Mouse (Mus musculus): ENCODE measurements around the gene Nat9. TPM values are rescaled to one million over a fixed set of nuclear protein-coding genes. Genes with fewer than 3 reads are reported as not detected.

Gene Nat9
- polyA plus RNA-seq, 1 experiment from 2014 or later, result 13.1 TPM

GRCm38 (mm10) chr11:115212116-115212515 lies 24.5 kb upstream of the Nat9 start:
- H3K9me3 ChIP-seq (replicated peaks), result no peaks in the 10 kb centered on the region
- no peaks in the 10 kb centered on the region; the same call in 1 of the 2 replicates for H3K27me3 ChIP-seq (replicated peaks)
- no peak overlapping the region for H3K4me2 ChIP-seq
- H3K4me3 ChIP-seq, result no peak overlapping the region
- H3K9ac ChIP-seq, result no peak overlapping the region
- no peak for ATAC-seq (ENCODE audit: insufficient number of reproducible peaks, low FRiP score)
- WGBS, result 67% methylated on average over 13 of the region's 13 CpGs
- no peak overlapping the region for H3K27ac ChIP-seq (ENCODE audit: poor library complexity, severe bottlenecking)
- peaks cover 18% of the 10 kb centered on the region for H3K36me3 ChIP-seq
- peaks cover 41% of the 10 kb centered on the region for H3K4me1 ChIP-seq (replicated peaks)

- 77% methylated on average over 7 of the region's 7 CpGs for WGBS
- Histone ChIP-seq H3K9ac (no peak overlapping the region), H3K27ac (ENCODE audit: poor library complexity, severe bottlenecking) (no peak overlapping the region), H3K36me3 (peaks cover 37% of the 10 kb centered on the region), H3K4me2 (no peak overlapping the region), H3K4me1 (replicated peaks) (peaks cover 30% of the 10 kb centered on the region), H3K27me3 (replicated peaks) (peaks cover 9% of the 10 kb centered on the region; the same call in 1 of the 2 replicates), H3K9me3 (replicated peaks) (no peaks in the 10 kb centered on the region), H3K4me3 (no peak overlapping the region)
- ATAC-seq (ENCODE audit: insufficient number of reproducible peaks, low FRiP score), result no peak
Observed at GRCm38 (mm10) chr11:115209958-115210357, 22.3 kb upstream of the Nat9 start.

GRCm38 (mm10) chr11:115208776-115209732 lies 21.4 kb upstream of the Nat9 start:
- WGBS, result 73% methylated on average over 25 of the region's 25 CpGs
- Histone ChIP-seq H3K36me3 (peaks cover 39% of the 10 kb centered on the region), H3K4me3 (no peak overlapping the region), H3K4me1 (replicated peaks) (peaks cover 24% of the 10 kb centered on the region), H3K9ac (no peak overlapping the region), H3K4me2 (no peak overlapping the region), H3K27me3 (replicated peaks) (peaks cover 9% of the 10 kb centered on the region; the same call in 1 of the 2 replicates), H3K27ac (ENCODE audit: poor library complexity, severe bottlenecking) (no peak overlapping the region), H3K9me3 (replicated peaks) (no peaks in the 10 kb centered on the region)
- no peak for ATAC-seq (ENCODE audit: insufficient number of reproducible peaks, low FRiP score)

- WGBS, result 74% methylated on average over 12 of the region's 12 CpGs
- ATAC-seq (ENCODE audit: insufficient number of reproducible peaks, low FRiP score), result no peak
- H3K4me2 ChIP-seq, result no peak overlapping the region
- no peak overlapping the region for H3K27ac ChIP-seq (ENCODE audit: poor library complexity, severe bottlenecking)
- peaks cover 9% of the 10 kb centered on the region; the same call in 1 of the 2 replicates for H3K27me3 ChIP-seq (replicated peaks)
- H3K36me3 ChIP-seq, result peaks cover 39% of the 10 kb centered on the region
- H3K4me1 ChIP-seq (replicated peaks), result peaks cover 24% of the 10 kb centered on the region
- no peak overlapping the region for H3K4me3 ChIP-seq
- H3K9me3 ChIP-seq (replicated peaks), result no peaks in the 10 kb centered on the region
- H3K9ac ChIP-seq, result no peak overlapping the region
Observed at GRCm38 (mm10) chr11:115208126-115208525, 20.5 kb upstream of the Nat9 start.

- 93% methylated on average over 9 of the region's 9 CpGs for WGBS
- ATAC-seq (ENCODE audit: insufficient number of reproducible peaks, low FRiP score), result no peak
- H3K4me1 ChIP-seq (replicated peaks), result no peaks in the 10 kb centered on the region
- no peaks in the 10 kb centered on the region for H3K9me3 ChIP-seq (replicated peaks)
- no peak overlapping the region for H3K27ac ChIP-seq (ENCODE audit: poor library complexity, severe bottlenecking)
- H3K9ac ChIP-seq, result no peak overlapping the region
- H3K27me3 ChIP-seq (replicated peaks), result peaks cover 9% of the 10 kb centered on the region; the same call in 1 of the 2 replicates
- H3K36me3 ChIP-seq, result peaks cover 51% of the 10 kb centered on the region
- no peak overlapping the region for H3K4me2 ChIP-seq
- H3K4me3 ChIP-seq, result no peak overlapping the region
Observed at GRCm38 (mm10) chr11:115202756-115203155, 15.1 kb upstream of the Nat9 start.

GRCm38 (mm10) chr11:115202316-115202715 lies 14.7 kb upstream of the Nat9 start:
- ATAC-seq (ENCODE audit: insufficient number of reproducible peaks, low FRiP score), result peak; percentile 57; the same call in 1 of the 2 replicates
- H3K36me3 ChIP-seq, result peaks cover 51% of the 10 kb centered on the region

GRCm38 (mm10) chr11:115200520-115200919 lies 12.9 kb upstream of the Nat9 start:
- peaks cover 5% of the 10 kb centered on the region; the same call in 1 of the 2 replicates for H3K27me3 ChIP-seq (replicated peaks)
- peaks cover 8% of the 10 kb centered on the region for H3K4me1 ChIP-seq (replicated peaks)
- H3K4me3 ChIP-seq, result no peak overlapping the region
- no peaks in the 10 kb centered on the region for H3K9me3 ChIP-seq (replicated peaks)
- 91% methylated on average over 4 of the region's 4 CpGs for WGBS
- ATAC-seq (ENCODE audit: insufficient number of reproducible peaks, low FRiP score), result no peak
- peaks cover 36% of the 10 kb centered on the region for H3K36me3 ChIP-seq
- H3K4me2 ChIP-seq, result no peak overlapping the region
- H3K9ac ChIP-seq, result no peak overlapping the region
- H3K27ac ChIP-seq (ENCODE audit: poor library complexity, severe bottlenecking), result no peak overlapping the region

More at GRCm38 (mm10) chr11:115202316-115202715, 14.7 kb upstream of the Nat9 start:
- H3K9ac ChIP-seq, result no peak overlapping the region
- H3K4me2 ChIP-seq, result no peak overlapping the region
- 10% methylated on average over 12 of the region's 12 CpGs for WGBS
- H3K4me3 ChIP-seq, result no peak overlapping the region
- no peaks in the 10 kb centered on the region for H3K9me3 ChIP-seq (replicated peaks)
- peaks cover 9% of the 10 kb centered on the region; the same call in 1 of the 2 replicates for H3K27me3 ChIP-seq (replicated peaks)
- H3K27ac ChIP-seq (ENCODE audit: poor library complexity, severe bottlenecking), result no peak overlapping the region
- H3K4me1 ChIP-seq (replicated peaks), result no peaks in the 10 kb centered on the region

GRCm38 (mm10) chr11:115198932-115199384 lies 11.3 kb upstream of the Nat9 start:
- H3K36me3 ChIP-seq, result peaks cover 28% of the 10 kb centered on the region; the same call in 1 of the 2 replicates
- WGBS, result 62% methylated on average over 12 of the region's 12 CpGs

GRCm38 (mm10) chr11:115197558-115197957 lies 9.9 kb upstream of the Nat9 start:
- no peak overlapping the region for H3K4me2 ChIP-seq
- H3K9me3 ChIP-seq (replicated peaks), result no peaks in the 10 kb centered on the region
- H3K9ac ChIP-seq, result no peak overlapping the region
- H3K4me3 ChIP-seq, result no peak overlapping the region
- 52% methylated on average over 8 of the region's 8 CpGs for WGBS
- H3K27ac ChIP-seq (ENCODE audit: poor library complexity, severe bottlenecking), result no peak overlapping the region
- H3K36me3 ChIP-seq, result peaks cover 28% of the 10 kb centered on the region; the same call in 1 of the 2 replicates
- H3K4me1 ChIP-seq (replicated peaks), result peaks cover 12% of the 10 kb centered on the region
- H3K27me3 ChIP-seq (replicated peaks), result no peaks in the 10 kb centered on the region
- no peak for ATAC-seq (ENCODE audit: insufficient number of reproducible peaks, low FRiP score)

More at GRCm38 (mm10) chr11:115198932-115199384, 11.3 kb upstream of the Nat9 start:
- Histone ChIP-seq H3K4me2 (no peak overlapping the region), H3K4me3 (no peak overlapping the region), H3K9ac (no peak overlapping the region), H3K27ac (ENCODE audit: poor library complexity, severe bottlenecking) (no peak overlapping the region), H3K4me1 (replicated peaks) (peaks cover 12% of the 10 kb centered on the region), H3K9me3 (replicated peaks) (no peaks in the 10 kb centered on the region), H3K27me3 (replicated peaks) (no peaks in the 10 kb centered on the region)
- no peak for ATAC-seq (ENCODE audit: insufficient number of reproducible peaks, low FRiP score)

GRCm38 (mm10) chr11:115195933-115196332 lies 8.3 kb upstream of the Nat9 start:
- H3K4me3 ChIP-seq, result no peak overlapping the region
- no peaks in the 10 kb centered on the region for H3K9me3 ChIP-seq (replicated peaks)
- H3K4me2 ChIP-seq, result no peak overlapping the region
- ATAC-seq (ENCODE audit: insufficient number of reproducible peaks, low FRiP score), result no peak
- no peak overlapping the region for H3K27ac ChIP-seq (ENCODE audit: poor library complexity, severe bottlenecking)
- WGBS, result 8% methylated on average over 5 of the region's 5 CpGs
- peaks cover 17% of the 10 kb centered on the region for H3K4me1 ChIP-seq (replicated peaks)
- peaks cover 22% of the 10 kb centered on the region; the same call in 1 of the 2 replicates for H3K36me3 ChIP-seq
- no peak overlapping the region for H3K9ac ChIP-seq
- H3K27me3 ChIP-seq (replicated peaks), result no peaks in the 10 kb centered on the region

- Histone ChIP-seq H3K27ac (ENCODE audit: poor library complexity, severe bottlenecking) (no peak overlapping the region), H3K36me3 (peaks cover 22% of the 10 kb centered on the region; the same call in 1 of the 2 replicates), H3K27me3 (replicated peaks) (no peaks in the 10 kb centered on the region), H3K9ac (no peak overlapping the region), H3K9me3 (replicated peaks) (no peaks in the 10 kb centered on the region), H3K4me3 (no peak overlapping the region), H3K4me1 (replicated peaks) (peaks cover 17% of the 10 kb centered on the region), H3K4me2 (no peak overlapping the region)
- WGBS, result 39% methylated on average over 6 of the region's 6 CpGs
- no peak for ATAC-seq (ENCODE audit: insufficient number of reproducible peaks, low FRiP score)
Observed at GRCm38 (mm10) chr11:115194693-115195092, 7.0 kb upstream of the Nat9 start.

Measured in heart, embryonic 12.5 days (tissue).